Mouse (Mus musculus): ENCODE data around the gene Slc25a11.

The Slc25a11 gene

GRCm38 (mm10) chr11:70667271-70668150 is 20.2 kb upstream of the Slc25a11 start:
- no peak for DNase-seq (ENCODE audit: low spot score)

DNA sequence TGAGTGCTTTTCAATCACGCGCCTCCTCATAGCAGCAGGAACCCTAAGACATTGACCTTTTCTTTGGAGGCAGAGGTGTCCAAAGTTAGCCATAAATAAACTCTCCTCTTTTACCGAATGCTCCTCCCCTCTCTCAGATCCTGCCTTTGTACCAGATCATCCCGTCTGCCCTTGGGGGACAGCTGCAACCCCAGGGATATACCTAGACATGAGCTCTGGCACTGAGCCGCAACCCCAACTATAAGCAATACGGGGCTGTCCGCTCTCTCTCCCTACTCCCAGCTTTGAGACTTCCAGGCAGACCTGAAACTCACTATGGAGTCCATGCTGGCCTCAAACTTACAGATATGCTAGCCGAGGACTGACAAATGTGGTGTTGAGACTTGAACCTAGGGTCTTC is 19.4 kb upstream of the Slc25a11 start:
- DNase-seq (ENCODE audit: low spot score): no peak

GRCm38 (mm10) chr11:70664741-70665140 is 17.5 kb upstream of the Slc25a11 start:
- no peak for DNase-seq (ENCODE audit: low spot score)

DNA sequence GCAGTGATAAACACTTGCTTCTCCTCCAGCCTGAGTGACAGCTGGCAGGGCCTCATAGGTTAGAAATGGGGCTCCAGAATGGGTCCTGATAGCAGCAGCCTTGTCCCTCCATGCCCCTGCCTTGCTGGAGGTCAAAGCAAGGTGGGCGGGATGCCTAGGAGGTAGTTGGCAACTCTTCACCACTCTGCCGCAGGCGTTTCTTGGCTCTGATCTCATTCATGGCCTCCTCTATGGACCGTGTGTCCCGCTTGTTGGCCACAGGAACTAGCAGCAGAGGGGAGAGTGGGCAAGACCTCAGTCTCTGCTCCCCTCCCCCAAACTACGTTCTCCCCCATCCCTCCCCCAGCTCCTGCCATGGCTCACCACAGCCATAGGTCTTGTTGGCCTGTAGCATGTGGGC is 16.7 kb upstream of the Slc25a11 start:
- no peak for DNase-seq (ENCODE audit: low spot score)

- DNase-seq (ENCODE audit: low spot score): no peak
These were observed 15.8 kb upstream of the Slc25a11 start for GRCm38 (mm10) chr11:70663101-70663500.

- DNase-seq (ENCODE audit: low spot score): no peak
These were observed 13.3 kb upstream of the Slc25a11 start for GRCm38 (mm10) chr11:70660571-70660970.

DNA sequence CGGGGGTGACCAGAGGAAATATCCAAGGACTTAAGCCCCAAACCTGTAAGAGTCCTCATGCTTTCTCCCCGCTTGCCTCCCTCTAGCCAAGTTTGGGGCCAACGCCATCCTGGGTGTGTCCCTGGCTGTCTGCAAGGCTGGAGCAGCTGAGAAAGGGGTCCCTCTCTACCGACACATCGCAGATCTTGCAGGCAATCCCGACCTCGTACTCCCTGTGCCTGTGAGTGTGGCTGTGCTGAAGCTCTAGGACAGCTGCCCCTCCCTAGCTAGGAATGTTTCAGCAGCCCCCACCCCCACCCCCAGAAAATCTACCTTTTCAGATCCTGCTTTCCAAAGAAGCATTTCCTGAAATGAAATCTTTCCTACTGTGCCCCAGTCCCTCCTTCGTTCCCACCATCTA is 11.7 kb upstream of the Slc25a11 start:
- no peak for DNase-seq (ENCODE audit: low spot score)

DNA sequence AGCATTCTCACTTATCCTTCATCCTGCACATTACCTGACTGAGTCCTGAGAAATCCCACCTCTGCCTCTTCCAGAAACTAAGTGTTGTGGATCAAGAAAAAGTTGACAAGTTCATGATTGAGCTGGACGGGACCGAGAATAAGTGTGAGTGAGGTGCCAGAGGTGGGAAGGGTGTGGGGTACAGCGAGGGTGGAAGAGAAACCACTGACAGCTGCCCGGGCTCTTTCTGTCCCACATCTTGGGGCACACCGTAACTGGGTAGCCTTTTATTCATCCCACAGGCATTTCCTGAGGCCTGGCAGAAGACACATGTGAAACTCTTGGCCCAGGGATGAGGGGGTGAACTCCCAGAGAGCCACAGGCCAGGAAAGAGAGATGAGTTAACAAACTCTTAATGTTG is 11.2 kb upstream of the Slc25a11 start:
- no peak for DNase-seq (ENCODE audit: low spot score)

DNA sequence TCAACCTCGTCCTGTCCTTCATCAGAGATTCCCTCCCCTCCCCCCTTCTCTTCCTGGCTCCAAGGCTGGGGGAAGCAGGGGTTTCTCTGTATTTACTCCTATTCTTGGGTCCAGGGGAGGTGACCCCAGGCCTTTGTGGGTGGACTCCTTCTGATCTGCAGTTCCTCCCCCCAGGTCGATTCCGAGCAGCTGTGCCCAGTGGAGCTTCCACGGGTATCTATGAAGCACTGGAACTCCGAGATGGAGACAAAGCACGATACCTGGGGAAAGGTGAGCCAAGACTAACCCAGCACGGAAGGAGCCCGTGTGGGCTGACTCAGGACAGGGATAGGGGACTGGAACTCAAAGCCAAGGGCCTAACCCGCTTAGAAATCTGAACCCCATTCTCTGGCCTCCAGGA is 10.7 kb upstream of the Slc25a11 start:
- DNase-seq (ENCODE audit: low spot score): no peak

DNA sequence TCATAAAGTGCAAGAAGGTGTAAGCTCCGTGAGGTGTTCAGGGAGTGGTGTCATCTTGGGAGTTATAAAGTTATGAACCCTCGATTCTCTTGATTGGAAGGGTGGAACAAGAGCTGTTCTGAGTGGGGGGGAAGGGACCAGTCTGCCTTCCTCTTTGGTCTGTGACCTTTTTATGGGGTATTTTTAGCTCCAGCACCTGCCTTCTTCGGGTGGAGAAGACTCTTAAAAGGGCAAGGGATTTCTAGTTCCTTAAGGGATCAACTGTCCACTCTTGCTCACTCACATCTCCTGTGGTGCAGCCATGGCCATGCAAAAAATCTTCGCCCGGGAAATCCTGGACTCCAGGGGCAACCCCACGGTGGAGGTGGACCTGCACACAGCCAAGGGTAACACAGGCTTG is 10.3 kb upstream of the Slc25a11 start:
- DNase-seq (ENCODE audit: low spot score): no peak

GRCm38 (mm10) chr11:70656964-70657363 is 9.7 kb upstream of the Slc25a11 start, which contains the start of gene Eno3:
Gene Eno3 (plus strand): TSS chr11:70657202.
- DNase-seq (ENCODE audit: low spot score): no peak

DNA sequence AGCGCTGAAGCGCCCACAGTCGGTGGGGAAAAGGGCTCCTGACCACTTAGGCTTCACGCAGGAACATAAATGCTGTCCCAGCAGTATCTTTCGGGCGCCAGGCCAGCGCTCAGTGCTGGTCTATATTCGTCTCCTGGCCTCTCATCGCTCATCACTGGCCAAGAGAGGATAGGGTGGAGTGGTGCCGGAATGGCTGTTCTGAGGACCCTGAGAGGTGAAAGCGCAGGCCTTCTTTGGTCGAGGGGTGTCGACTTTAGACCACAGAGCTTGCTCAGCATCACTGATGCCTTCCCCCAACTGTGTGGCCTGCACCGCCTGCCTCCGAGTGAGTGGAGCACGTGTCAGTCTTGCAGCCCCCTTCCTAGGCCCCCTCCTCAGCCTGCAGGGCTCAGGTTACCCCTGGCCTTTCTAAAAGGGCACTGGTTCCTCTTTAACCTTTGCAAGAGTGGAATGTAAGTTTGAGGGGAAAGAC is 9.2 kb upstream of the Slc25a11 start:
- DNase-seq (ENCODE audit: low spot score): no peak

DNA sequence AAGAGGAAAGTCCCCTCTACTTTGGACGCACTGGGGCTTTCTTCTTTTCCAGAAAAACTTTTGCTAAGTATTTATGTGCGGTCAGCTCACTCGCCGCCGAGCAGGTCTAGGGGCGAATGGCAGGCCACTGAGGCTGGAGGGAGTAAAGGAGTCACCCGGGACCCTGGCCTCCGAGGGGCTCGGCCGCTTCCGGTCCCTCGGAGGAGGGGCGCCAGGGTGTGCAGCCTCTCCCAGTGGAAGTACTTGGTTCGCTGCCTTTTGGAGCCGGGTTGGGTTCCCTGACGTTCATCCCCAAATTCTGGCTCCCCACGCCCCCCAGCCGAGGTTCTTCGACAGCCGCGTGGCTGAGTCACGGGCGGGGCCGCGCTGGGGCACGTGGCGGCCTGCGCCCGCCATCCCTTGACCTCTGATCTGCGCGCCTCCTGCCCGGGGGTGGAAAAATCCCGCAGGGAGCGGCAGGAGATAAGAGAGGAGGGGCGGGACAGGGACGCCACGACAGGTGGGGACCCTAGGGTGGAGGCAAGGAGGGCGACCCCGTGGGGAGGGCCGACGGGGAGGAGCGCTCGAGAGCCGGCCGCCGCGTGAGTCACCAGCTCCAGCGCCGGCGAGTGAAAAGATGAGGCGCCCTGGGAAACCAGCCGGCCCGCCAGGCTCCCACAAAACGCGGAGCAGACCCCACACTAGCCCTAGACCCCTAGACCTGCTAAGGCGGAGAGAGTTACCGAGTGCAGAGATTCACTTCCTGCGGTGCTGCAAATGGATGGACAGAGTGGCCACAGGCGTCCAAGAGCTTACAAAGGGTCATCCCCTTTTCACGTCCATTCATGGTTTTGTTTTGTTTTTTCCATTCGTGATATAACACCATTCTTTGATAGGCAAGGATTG is 8.5 kb upstream of the Slc25a11 start:
- DNase-seq (ENCODE audit: low spot score): no peak

DNA sequence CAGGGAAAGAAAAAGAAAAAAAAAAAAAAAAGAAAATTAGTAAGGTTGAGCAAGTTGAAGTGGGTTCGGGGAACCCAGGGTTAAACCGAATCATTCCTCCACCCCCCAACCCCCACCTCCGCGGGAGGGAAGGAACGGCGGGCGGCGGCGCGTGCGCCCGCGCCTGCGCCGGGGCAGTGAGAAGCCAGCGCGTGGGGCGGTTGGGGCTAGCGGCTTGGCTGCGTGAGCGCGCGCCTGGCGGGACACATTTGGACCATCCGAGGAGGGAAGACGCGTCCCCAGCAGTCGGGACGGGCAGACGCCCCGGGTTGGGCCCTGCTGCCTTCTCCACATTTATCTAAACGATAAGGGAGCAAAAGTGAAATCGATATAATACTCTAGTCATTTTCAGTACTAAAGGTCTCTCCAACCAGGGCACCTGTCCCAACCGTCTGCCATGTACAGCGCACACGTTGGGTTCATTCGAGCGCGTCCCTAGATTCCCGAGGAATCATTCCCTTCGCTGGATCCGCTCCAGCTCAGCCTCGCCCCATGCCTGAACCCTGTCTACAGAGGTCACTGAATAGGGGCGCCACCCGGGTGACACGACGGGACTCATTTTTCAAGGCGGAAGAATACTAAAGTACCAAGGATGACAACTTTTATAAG is 7.8 kb upstream of the Slc25a11 start:
- peak; percentile 69 for DNase-seq (ENCODE audit: low spot score)

GRCm38 (mm10) chr11:70654198-70654922 is 7.1 kb upstream of the Slc25a11 start, which contains the start of gene Pfn1:
Gene Pfn1 (minus strand): TSS chr11:70654644.
- peak; percentile 82 for DNase-seq (ENCODE audit: low spot score)

DNA sequence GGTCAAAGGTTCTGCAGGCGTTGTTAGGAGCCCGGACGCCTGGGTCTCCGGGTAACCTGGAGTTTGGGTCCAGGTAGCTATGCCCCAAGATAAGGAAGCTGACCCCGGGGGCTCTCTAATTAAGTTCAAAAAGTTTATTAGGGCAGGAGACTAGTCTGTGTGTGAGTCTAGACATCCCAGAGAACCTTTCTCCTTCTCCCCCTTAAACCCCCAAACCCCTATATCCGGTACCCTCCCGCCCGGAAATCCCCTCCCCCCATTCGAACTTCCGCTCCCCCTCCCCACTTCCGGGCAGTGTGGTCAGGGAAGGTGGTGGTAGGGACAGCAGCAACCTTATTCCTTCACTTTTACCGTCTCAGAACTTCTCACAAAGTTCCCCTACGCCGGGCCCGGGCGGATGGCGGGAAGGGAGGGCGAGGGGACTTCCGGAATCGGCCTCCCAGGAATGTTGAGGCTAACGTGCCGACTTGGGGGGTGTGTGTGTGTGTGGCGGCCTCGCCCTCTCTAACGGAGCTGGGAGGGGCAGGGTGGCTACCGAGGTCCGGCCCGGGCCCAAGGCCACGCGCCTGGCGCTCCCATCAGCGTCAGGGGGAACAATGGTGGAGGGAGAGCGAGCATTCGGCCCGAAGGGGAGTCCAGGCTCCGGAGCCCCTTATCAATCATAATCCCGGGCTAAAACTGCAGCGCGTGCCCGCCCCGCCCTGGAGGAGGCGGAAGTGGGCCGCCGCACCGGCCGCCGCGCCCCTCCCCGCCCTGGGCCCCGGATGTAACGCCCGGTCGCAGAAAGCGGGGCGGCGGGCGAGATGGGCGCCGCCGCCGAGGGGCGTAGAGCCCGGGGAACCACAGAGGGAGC is 6.3 kb upstream of the Slc25a11 start:
- DNase-seq (ENCODE audit: low spot score): peak; percentile 69

GRCm38 (mm10) chr11:70652884-70653344 is 5.6 kb upstream of the Slc25a11 start:
- no peak for DNase-seq (ENCODE audit: low spot score)

GRCm38 (mm10) chr11:70652029-70652883 is 5.0 kb upstream of the Slc25a11 start:
- no peak for DNase-seq (ENCODE audit: low spot score)

DNA sequence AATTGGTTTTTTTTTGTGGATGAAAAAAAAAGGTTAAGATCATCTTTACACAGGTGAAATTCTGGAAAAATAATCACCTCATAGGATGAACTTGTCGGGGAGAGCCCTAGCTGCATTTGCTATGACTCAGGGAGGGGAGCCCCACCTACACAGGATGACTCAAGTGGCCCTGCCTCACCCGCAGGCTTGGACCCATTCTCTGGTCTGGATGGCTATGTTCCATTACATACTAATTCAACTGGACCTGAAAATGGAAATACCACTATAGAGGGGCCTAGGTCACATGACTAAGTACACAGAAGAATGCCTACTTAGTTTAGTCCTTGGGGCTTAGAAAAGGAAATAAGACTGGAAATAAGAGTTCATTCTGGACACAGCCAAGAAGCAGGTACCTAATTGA is 4.1 kb upstream of the Slc25a11 start:
- DNase-seq (ENCODE audit: low spot score): no peak

All from c-Kit-positive CD71-positive TER-119-positive erythroid progenitor cells, embryonic 14.5 days (primary cell).